Mouse (Mus musculus): ENCODE measurements around the gene Sh2d1b1. TPM values are rescaled to one million over a fixed set of nuclear protein-coding genes. Genes with fewer than 3 reads are reported as not detected.
"Not testable (repeated sequence)": the region's sequence is repeated elsewhere in the genome, so short reads cannot be mapped to it uniquely, and the experiment has no call there.

The Sh2d1b1 gene
- not detected for total RNA-seq (2021)
- long read RNA-seq, experiment 1 = 0 reads
- long read RNA-seq, experiment 2 = 0 reads

DNA sequence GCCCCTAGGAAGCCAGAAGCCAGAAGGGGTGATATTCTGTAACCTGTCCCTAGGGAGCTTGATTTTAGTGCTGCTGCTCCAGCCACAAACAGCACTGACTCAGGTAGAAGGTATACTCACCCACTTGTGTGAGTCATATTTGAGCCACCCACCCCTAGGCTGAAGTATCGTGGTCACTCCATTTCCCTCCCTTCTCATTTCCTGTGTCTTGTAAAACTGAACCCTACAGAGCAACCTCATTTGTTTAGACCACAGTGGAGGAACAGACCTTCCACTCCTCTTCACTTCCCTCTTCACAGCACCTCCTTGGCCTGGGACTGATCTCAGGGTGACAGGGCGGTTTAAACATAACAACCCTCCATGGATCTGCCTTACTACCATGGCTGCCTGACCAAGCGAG lies at the start of gene Sh2d1b1:
Sh2d1b1 (plus strand) TSS at position 305 of the 400 bp plus-strand sequence.
- no peak within 1 kb of the TSS for H3K27ac ChIP-seq
- H3K4me3 ChIP-seq = no peak within 1 kb of the TSS
- no peak for TF ChIP-seq CTCF (conservative IDR thresholded peaks at IDR 0.05)
- DNase-seq (ENCODE audit: low spot score in 2 of 2) = no peak

DNA sequence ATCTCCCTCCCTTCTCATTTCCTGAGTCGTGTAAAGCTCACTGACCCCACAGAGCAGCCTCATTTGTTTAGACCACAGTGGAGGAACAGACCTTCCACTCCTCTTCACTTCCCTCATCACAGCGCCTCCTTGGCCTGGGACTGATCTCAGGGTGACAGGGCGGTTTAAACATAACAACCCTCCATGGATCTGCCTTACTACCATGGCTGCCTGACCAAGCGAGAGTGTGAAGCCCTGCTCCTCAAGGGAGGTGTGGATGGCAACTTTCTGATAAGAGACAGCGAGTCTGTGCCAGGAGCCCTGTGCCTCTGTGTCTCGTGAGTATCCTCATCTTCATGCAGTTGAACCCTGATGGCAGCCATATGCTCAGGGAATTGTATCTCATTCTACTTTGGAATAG lies 44.4 kb upstream of the Sh2d1b1 start, which contains the start of gene Sh2d1b2:
Sh2d1b2 (plus strand) TSS at position 62 of the 400 bp plus-strand sequence.
- not testable (repeated sequence) for DNase-seq (ENCODE audit: low spot score in 2 of 2); H3K4me3 ChIP-seq

DNA sequence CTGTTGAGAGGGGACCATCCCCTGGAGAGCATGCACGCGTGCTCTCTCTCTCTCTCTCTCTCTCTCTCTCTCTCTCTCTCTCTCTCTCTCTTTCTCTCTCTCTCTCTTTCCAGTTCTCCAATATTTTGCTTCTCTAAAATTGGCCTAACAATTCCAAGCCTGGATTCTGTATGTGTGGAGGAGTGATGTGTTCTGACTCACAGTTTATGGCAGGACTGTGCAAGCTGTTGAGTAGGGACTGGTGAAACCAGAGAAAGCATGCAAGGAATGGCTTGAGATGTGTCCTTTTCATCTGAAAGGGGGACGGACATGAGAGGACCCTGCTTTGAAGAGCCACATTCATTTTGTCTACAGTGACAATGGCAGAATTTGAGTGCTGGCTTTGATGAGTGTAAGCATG lies 32.1 kb upstream of the Sh2d1b1 start:
- peak in 1 of 2 experiments; percentile 21 for DNase-seq (ENCODE audit: low spot score in 2 of 2)
- no peak overlapping the region for H3K4me3 ChIP-seq

More for the DNA sequence above, 44.4 kb upstream of the Sh2d1b1 start, which contains the start of gene Sh2d1b2:
- H3K27ac ChIP-seq = not testable (repeated sequence)

DNA sequence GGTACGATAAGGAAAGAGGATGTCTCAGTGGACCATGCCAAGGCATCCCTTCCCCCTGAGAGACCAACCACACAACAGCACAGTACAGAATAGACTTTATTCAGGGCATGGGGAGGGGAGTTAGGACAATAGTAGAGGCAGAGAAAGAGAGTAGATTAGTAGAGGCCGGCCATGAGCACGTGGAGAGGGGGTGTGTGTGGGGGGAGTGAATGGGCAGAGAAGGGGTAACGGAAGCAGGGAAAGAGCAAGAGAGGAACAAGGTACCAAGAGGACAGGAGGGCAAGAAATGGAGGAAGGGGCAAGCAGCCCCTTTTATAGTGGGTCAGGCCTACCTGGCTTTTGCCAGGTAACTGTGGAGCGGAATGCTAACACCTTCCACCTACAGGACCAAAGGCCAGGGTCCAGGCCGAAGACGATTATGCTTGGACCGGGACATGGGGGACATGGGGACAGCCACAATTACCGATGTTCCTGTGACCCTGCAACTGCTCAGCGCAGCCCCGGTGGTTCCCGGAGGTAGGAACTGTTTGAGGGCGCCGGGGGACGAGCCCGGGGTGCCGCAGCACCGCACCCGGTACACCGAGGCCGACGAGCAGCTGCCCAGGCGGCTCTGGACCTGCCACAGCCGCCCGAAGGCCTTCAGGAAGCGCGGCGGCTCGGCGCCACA lies 22.1 kb upstream of the Sh2d1b1 start:
- H3K27ac ChIP-seq = peak overlapping the region; percentile 89
- no peak for TF ChIP-seq CTCF (conservative IDR thresholded peaks at IDR 0.05)
- H3K4me3 ChIP-seq = peak overlapping the region; percentile 78
- DNase-seq (ENCODE audit: low spot score in 2 of 2) = no peak

More for the DNA sequence above, 32.1 kb upstream of the Sh2d1b1 start:
- H3K27ac ChIP-seq = no peak overlapping the region
- no peak for TF ChIP-seq CTCF (conservative IDR thresholded peaks at IDR 0.05)

DNA sequence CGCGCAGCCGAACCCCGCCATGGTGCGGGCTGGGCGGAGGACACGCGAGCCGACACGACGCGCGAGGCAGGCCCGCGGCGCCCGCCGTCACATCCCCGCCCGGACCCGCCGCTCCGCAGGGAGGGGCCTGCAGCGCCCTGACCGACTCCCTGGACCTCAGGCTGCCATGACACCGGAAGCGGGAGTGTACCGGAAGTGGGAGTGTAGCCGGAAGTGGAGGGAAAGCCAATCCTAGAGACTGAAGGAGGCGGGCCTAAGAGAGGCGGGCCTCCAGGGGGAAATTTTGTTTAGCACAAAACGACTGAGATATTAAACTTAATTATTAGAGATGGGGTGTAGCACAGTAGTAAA lies 21.6 kb upstream of the Sh2d1b1 start:
- Histone ChIP-seq H3K27ac (peak overlapping the region; percentile 89), H3K4me3 (peak overlapping the region; percentile 78)
- peak; percentile 88 to 93 for DNase-seq (ENCODE audit: low spot score in 2 of 2)
- 0 out of 2 replicates have a peak, but pooled peaks have one; percentile 11 for TF ChIP-seq CTCF (conservative IDR thresholded peaks at IDR 0.05)

DNA sequence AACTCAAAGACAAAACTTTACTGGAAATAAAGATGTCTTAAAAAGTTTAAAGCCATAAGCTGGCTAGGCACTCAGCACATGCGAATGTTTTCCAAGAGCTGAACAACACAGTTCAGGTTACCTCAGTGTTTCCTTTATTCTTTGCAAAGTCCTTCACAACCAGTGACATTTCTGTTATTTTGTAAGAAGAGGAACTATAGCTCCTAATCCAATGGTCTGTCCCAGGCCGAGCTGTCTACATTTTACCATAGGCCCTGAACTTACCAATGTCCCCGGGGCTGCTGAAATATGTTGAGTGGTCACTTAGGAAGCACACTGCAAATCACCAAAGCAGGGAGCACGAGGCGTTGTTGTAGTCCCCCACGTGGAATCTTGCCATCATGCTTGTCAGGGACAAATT lies 6.8 kb upstream of the Sh2d1b1 start:
- H3K27ac ChIP-seq = no peak overlapping the region
- DNase-seq (ENCODE audit: low spot score in 2 of 2) = no peak
- H3K4me3 ChIP-seq = no peak overlapping the region
- no peak for TF ChIP-seq CTCF (conservative IDR thresholded peaks at IDR 0.05)

DNA sequence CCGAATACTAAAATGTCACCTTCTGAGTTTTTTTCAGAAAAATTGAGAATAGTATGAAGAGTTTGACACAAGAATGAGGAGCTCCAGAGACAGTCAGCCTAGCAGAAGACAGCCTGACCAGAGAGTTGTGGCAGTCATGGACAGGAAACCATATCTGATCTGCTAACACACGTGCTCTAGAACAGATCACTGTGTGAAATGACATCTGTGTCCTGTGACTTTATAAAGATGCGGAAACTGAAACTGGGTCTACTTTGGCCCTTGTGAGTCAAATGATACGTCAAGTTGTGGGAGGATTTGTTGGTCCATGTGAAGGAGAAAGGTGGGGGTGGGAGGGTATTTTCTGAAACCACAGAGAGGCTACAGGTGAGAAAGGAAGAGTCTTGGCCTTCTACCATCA lies 6.4 kb upstream of the Sh2d1b1 start:
- no peak for DNase-seq (ENCODE audit: low spot score in 2 of 2)
- no peak for TF ChIP-seq CTCF (conservative IDR thresholded peaks at IDR 0.05)
- no peak overlapping the region for H3K4me3 ChIP-seq
- H3K27ac ChIP-seq = no peak overlapping the region

DNA sequence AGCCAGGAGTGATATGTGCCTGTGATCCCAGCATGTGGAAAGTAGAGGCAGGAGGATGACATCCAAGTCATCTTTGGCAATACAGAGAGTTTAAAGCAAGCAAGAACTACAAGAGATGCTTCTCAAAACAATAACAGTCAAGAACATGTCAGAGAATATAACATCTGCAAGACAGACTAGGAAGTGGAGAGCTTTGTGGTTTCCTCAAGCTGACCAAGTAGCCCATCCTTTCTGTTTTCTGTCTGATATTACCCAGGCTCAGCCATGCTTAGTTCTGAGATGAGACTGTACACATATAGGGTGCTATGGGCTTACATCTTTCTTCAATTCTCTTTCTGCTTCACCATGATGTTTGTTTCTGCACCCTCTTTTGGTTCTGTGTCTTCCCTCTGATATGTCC lies 3.9 kb upstream of the Sh2d1b1 start:
- no peak for TF ChIP-seq CTCF (conservative IDR thresholded peaks at IDR 0.05)
- no peak overlapping the region for H3K4me3 ChIP-seq
- DNase-seq (ENCODE audit: low spot score in 2 of 2) = no peak
- H3K27ac ChIP-seq = no peak overlapping the region

DNA sequence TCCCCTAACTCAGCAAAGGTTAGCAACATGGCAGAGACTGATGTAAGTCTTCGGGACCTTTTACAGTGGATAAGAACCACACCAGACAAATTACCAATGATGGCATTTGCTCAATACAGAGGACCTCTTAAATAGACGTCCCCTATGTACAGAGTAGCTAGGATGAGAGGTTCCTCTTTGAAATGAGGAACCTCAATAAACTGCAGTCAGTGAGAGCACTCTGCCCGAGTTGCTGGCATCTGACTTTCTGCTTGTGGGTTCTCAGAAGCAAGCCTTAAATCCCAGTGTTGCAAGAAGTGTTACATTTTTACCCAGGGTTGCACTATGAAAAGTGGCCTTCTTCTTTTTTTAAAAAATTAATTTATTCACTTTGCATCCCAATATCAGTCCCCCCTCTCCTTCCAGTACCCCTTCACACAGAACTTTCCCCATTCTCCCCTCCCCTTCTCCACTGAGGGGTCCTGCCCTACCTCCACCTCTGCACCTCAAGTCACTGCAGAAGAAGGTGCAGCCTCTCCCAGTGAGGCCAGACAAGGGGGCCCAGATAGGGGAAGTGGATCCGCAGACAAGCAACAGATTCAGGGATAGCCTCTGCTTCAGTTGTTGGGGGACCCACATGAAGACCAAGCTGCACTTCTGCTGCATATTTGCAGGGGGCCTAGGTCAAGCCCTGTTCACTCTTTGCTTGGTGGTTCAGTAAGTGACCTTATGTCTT lies 5.5 kb downstream of the Sh2d1b1 start:
- H3K4me3 ChIP-seq = no peak overlapping the region
- no peak for DNase-seq (ENCODE audit: low spot score in 2 of 2)
- no peak for TF ChIP-seq CTCF (conservative IDR thresholded peaks at IDR 0.05)
- no peak overlapping the region for H3K27ac ChIP-seq

DNA sequence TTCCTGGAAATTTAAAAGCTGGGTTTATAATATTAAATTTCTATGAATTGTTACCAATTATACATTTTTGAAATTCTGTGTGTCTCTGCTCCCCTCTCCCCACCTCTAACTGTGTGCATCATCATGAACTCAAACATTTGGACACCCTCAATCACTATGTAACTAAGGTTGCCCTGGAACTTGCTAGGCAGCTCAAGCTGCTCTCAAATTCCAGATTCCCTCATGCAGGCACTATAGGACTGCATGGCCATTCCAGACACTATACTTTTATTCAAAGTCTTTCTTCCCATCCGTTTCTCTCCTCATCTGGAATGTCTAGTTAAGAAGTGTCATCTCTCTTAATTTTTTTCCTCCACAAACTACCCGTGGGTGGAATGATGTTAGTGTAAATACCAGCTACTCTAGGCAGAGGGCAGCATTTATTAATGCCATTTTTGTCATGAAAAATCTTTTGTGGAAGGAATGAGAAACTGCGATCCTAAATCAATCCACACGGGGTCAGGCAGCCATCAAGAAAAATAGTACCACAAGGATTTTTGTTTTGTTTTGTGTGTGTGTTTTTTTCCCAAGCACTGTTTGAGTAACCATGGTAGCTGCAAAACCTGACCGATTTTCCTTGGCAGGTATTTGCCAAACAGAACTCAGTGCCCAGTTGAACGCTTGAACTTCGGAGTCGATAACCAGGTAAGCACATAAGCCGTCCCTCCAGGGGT lies 15.3 kb downstream of the Sh2d1b1 start:
- TF ChIP-seq CTCF (conservative IDR thresholded peaks at IDR 0.05) = peak; percentile 96
- Histone ChIP-seq H3K4me3 (no peak overlapping the region), H3K27ac (peak overlapping the region; percentile 53)
- DNase-seq (ENCODE audit: low spot score in 2 of 2) = peak; percentile 70 to 72

DNA sequence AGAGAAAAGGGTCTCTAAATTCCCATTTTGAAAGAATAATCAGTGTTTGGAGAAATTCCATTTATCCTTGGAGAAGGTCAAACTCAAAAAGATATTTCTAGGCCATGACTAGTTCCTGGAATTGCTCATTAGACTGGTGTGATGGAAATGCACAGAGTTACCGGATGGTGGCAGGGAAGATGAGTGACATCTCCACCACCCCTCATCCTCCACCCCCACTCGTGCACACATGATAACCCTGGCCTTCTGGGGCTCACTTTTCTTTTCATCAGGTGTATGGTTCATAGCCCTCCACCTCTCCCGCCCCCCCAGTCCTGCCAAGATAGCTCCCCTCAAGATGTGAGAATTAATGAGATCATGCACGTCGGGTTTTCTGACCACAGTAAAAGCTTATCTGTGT lies 16.1 kb downstream of the Sh2d1b1 start:
- H3K4me3 ChIP-seq = no peak overlapping the region
- peak overlapping the region; percentile 53; the same call in 1 of the 2 replicates for H3K27ac ChIP-seq
- DNase-seq (ENCODE audit: low spot score in 2 of 2) = no peak
- no peak for TF ChIP-seq CTCF (conservative IDR thresholded peaks at IDR 0.05)

DNA sequence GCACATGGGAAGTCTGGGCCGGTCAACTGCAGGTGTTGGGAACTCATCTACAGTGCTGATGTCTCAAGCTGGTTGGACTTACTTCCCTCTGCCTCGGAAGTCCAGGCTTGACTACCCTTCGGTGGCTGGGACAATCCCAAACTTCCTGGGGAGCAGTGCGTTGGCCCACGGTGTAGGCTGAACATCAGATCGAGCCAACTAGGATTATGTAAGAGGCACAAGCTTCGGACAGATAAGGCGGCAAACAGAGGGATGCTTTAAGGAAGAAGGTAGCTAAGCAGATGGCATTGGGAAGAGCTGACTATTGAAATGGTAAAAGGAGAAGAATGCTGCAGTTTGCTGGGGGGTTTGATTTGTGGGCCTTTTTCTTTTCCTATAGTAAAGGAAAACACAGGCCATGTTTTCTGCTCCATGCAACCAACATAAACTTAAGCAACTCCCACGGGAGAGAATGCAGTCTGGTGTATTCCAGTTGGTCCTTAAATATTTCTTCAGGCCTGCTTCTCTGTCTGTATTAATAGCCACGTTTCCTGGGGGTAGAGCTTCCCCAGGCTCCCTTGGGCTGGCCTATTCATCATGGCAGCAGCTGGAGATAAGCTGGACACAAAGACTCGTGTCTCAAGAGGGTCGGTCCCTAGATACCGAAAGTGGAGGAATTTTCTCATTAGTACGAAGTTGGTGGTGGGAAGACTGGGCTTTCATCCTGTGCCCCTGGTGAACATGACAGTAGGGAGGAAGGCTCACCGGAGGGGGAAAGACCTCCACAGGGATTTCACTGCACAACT lies 17.9 kb downstream of the Sh2d1b1 start:
- no peak for TF ChIP-seq CTCF (conservative IDR thresholded peaks at IDR 0.05)
- Histone ChIP-seq H3K4me3 (no peak overlapping the region), H3K27ac (peak overlapping the region; percentile 28; the same call in 1 of the 2 replicates)
- DNase-seq (ENCODE audit: low spot score in 2 of 2) = peak in 1 of 2 experiments; percentile 14

Measured in layer of hippocampus, adult 2 months (tissue).